Mouse (Mus musculus) hindbrain, embryonic 10.5 days (tissue): ENCODE measurements around the gene Shroom3. TPM values are rescaled to one million over a fixed set of nuclear protein-coding genes. Genes with fewer than 3 reads are reported as not detected.

Source experiments
- DNase-seq: peaks from one replicate; pipeline ENCODE4 v3.0.0-alpha.2; 2017; ENCODE audit warnings: low spot score
- H3K27ac ChIP-seq: fragments of 300-500 bp; sonication (generic); 2 replicates; pipeline ENCODE4 v1.5.1; 2016; ENCODE audit warnings: mild to moderate bottlenecking, moderate library complexity
- H3K27me3 ChIP-seq: fragments of 300-500 bp; sonication (generic); 2 replicates; pipeline ENCODE4 v1.6.1; 2016; ENCODE audit warnings: mild to moderate bottlenecking; ENCODE audit not compliant: poor library complexity, insufficient read depth, severe bottlenecking
- H3K36me3 ChIP-seq: fragments of 300-500 bp; sonication (generic); 2 replicates; pipeline ENCODE4 v1.6.1; 2016; ENCODE audit warnings: mild to moderate bottlenecking, moderate library complexity
- H3K4me1 ChIP-seq: fragments of 300-500 bp; sonication (generic); replicated peaks from 2 replicates; pipeline ENCODE4 v1.6.1; 2016; ENCODE audit warnings: mild to moderate bottlenecking
- H3K4me3 ChIP-seq: fragments of 300-500 bp; sonication (generic); 2 replicates; pipeline ENCODE4 v1.5.1; 2016; ENCODE audit warnings: mild to moderate bottlenecking, moderate library complexity
- H3K9me3 ChIP-seq: fragments of 300-500 bp; sonication (generic); 2 replicates; pipeline ENCODE4 v1.6.1; 2016; ENCODE audit warnings: mild to moderate bottlenecking, moderate library complexity
- WGBS: fragments of 180-500 bp; shearing (Covaris S2); methylation state at CpG from one replicate; pipeline ENCODE4 v1.1.7; 2016; 5-methylcytosine and 5-hydroxymethylcytosine counted together
- polyA plus RNA-seq: library from polyadenylated mRNA; unstranded; fragments of >200 nt; fragmentation: Nextera tagmentation; extraction: Ambion mirVana; gene quantifications from 2 replicates; pipeline ENCODE4 v1.2.1, GENCODE M21; 2016

The Shroom3 gene
- polyA plus RNA-seq, 1 experiment from 2014 or later, result 6.5 TPM

GRCm38 (mm10) chr5:92967906-92968305, 284.7 kb downstream of the Shroom3 start:
- H3K36me3 ChIP-seq, result peaks cover 51% of the 10 kb centered on the region
- no peaks in the 10 kb centered on the region for H3K27me3 ChIP-seq
- no peaks in the 10 kb centered on the region for H3K9me3 ChIP-seq
- 88% methylated on average over 3 of the region's 3 CpGs for WGBS
- no peaks in the 10 kb centered on the region for H3K4me1 ChIP-seq
- no peak for DNase-seq
- H3K4me3 ChIP-seq, result no peak overlapping the region
- no peak overlapping the region for H3K27ac ChIP-seq

GRCm38 (mm10) chr5:92969443-92969842, 286.2 kb downstream of the Shroom3 start:
- 87% methylated on average over 8 of the region's 8 CpGs for WGBS
- no peak overlapping the region for H3K4me3 ChIP-seq
- no peak for DNase-seq

GRCm38 (mm10) chr5:92969926-92970325, 286.7 kb downstream of the Shroom3 start:
- Histone ChIP-seq H3K36me3 (peaks cover 33% of the 10 kb centered on the region), H3K27me3 (no peaks in the 10 kb centered on the region), H3K9me3 (no peaks in the 10 kb centered on the region), H3K27ac (no peak overlapping the region), H3K4me1 (no peaks in the 10 kb centered on the region), H3K4me3 (no peak overlapping the region)
- no peak for DNase-seq
- 78% methylated on average over 2 of the region's 2 CpGs for WGBS

More at GRCm38 (mm10) chr5:92969443-92969842, 286.2 kb downstream of the Shroom3 start:
- no peaks in the 10 kb centered on the region for H3K4me1 ChIP-seq
- H3K27me3 ChIP-seq, result no peaks in the 10 kb centered on the region
- H3K27ac ChIP-seq, result no peak overlapping the region
- peaks cover 38% of the 10 kb centered on the region for H3K36me3 ChIP-seq
- H3K9me3 ChIP-seq, result no peaks in the 10 kb centered on the region

DNA sequence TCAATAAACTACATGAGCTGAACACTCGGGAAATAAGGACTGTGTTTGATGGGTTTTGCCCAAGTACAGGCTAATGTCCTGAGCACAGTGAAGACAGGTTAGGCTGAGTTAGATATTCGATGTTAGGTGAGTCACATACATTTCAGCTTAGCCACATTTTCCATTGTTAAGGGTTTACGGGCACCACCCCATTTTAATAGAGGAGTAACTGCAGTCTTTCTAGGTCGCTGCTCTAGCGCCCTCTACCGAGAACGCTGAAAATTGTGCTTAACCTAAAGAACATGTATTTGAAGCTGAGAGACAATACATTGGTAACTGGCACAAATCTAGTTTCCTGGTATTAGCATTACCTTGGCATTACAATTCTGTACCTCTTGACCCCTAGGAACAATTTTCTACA, 287.2 kb downstream of the Shroom3 start:
- Histone ChIP-seq H3K9me3 (no peaks in the 10 kb centered on the region), H3K27me3 (no peaks in the 10 kb centered on the region), H3K27ac (no peak overlapping the region), H3K4me3 (no peak overlapping the region), H3K4me1 (no peaks in the 10 kb centered on the region), H3K36me3 (peaks cover 28% of the 10 kb centered on the region)
- 39% methylated on average over 7 of the region's 7 CpGs for WGBS
- DNase-seq, result peak; percentile 38

DNA sequence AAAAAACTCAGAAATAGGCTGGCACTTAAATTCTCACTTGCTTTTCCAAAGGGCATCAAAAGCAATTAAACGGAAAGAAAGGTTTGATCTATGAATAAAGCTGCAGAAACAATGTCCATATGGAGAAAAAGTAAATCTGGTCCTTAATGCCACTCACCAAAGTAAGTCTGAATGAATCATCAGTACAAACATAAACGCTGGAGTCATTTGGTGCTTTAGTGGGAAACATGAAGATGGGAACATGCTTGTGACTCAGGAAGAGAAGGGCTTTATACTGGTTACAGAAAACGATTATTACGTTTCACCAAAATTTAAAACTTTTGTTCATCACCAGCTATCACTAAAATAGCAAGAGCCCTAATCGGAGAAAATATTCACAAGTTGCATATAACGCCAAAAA, 297.2 kb downstream of the Shroom3 start:
- Histone ChIP-seq H3K4me1 (no peaks in the 10 kb centered on the region; the same call in 1 of the 2 replicates), H3K4me3 (no peak overlapping the region), H3K27ac (no peak overlapping the region), H3K27me3 (no peaks in the 10 kb centered on the region), H3K36me3 (no peaks in the 10 kb centered on the region), H3K9me3 (0 out of 2 replicates have a peak, but pooled peaks cover 4% of the 10 kb centered on the region)
- WGBS, result 91% methylated on average over 6 of the region's 6 CpGs
- DNase-seq, result no peak

- H3K36me3 ChIP-seq, result no peaks in the 10 kb centered on the region
- 0 out of 2 replicates have a peak, but pooled peaks cover 4% of the 10 kb centered on the region for H3K9me3 ChIP-seq
- H3K27ac ChIP-seq, result no peak overlapping the region
- no peak for DNase-seq
- H3K4me1 ChIP-seq, result no peaks in the 10 kb centered on the region; the same call in 1 of the 2 replicates
- no peak overlapping the region for H3K4me3 ChIP-seq
- H3K27me3 ChIP-seq, result no peaks in the 10 kb centered on the region
- 76% methylated on average over 2 of the region's 2 CpGs for WGBS
Measured at GRCm38 (mm10) chr5:92980862-92981261, 297.6 kb downstream of the Shroom3 start.

DNA sequence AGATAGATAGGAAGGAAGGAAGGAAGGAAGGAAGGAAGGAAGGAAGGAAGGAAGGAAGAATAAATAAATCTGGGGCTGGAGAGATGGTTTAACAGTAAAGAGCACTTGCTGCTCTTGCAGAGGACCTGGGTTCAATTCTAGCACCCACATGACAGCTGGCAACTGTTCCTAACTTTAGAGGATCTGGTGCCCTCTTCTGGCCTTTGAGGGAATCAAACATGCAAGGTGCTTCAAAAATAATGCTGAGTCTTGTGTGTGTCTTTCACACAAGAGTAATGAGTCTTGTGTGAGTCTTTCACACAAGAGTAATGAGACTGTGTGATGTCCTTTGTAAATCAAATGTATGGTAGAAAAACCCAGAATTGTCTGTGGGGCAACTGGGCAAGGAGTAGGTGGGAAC, 299.4 kb downstream of the Shroom3 start:
- H3K36me3 ChIP-seq, result no peaks in the 10 kb centered on the region

GRCm38 (mm10) chr5:92983942-92984341, 300.7 kb downstream of the Shroom3 start:
- H3K27me3 ChIP-seq, result no peaks in the 10 kb centered on the region
- no peak overlapping the region for H3K4me3 ChIP-seq
- H3K36me3 ChIP-seq, result no peaks in the 10 kb centered on the region
- no peak for DNase-seq
- 36% methylated on average over 2 of the region's 2 CpGs for WGBS
- H3K9me3 ChIP-seq, result 0 out of 2 replicates have a peak, but pooled peaks cover 4% of the 10 kb centered on the region
- H3K4me1 ChIP-seq, result peaks cover 16% of the 10 kb centered on the region
- H3K27ac ChIP-seq, result no peak overlapping the region

More for the DNA sequence above, 299.4 kb downstream of the Shroom3 start:
- Histone ChIP-seq H3K9me3 (0 out of 2 replicates have a peak, but pooled peaks cover 4% of the 10 kb centered on the region), H3K4me1 (peaks cover 4% of the 10 kb centered on the region; the same call in 1 of the 2 replicates), H3K27me3 (no peaks in the 10 kb centered on the region), H3K27ac (no peak overlapping the region), H3K4me3 (no peak overlapping the region)
- no peak for DNase-seq

GRCm38 (mm10) chr5:92984692-92985091, 301.5 kb downstream of the Shroom3 start:
- Histone ChIP-seq H3K36me3 (no peaks in the 10 kb centered on the region), H3K27ac (no peak overlapping the region), H3K4me3 (no peak overlapping the region), H3K4me1 (peaks cover 22% of the 10 kb centered on the region), H3K27me3 (no peaks in the 10 kb centered on the region), H3K9me3 (0 out of 2 replicates have a peak, but pooled peaks cover 4% of the 10 kb centered on the region)
- no peak for DNase-seq
- 37% methylated on average over 1 of the region's 1 CpGs for WGBS

DNA sequence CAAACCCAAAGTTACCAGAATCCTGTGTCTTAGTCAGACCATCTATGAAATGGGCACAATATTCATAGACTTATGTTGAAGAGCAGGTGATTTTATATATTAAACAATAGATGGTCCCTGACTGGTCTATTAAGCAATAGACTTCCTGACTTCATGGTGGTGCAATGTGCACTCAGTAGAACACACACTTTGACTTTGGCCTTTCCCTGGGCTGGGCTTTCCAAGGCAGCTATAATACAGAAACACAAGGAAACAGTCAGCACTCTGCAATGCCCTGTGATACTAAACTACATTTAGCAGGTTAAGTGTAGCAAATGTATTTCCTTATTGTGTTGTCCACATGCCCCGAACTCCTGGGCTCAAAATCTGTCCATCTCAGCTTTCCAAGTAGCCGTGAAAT, 302.2 kb downstream of the Shroom3 start:
- Histone ChIP-seq H3K36me3 (no peaks in the 10 kb centered on the region), H3K4me1 (peaks cover 22% of the 10 kb centered on the region), H3K4me3 (no peak overlapping the region), H3K9me3 (0 out of 2 replicates have a peak, but pooled peaks cover 4% of the 10 kb centered on the region), H3K27ac (no peak overlapping the region), H3K27me3 (no peaks in the 10 kb centered on the region)
- 90% methylated on average over 2 of the region's 2 CpGs for WGBS
- no peak for DNase-seq

DNA sequence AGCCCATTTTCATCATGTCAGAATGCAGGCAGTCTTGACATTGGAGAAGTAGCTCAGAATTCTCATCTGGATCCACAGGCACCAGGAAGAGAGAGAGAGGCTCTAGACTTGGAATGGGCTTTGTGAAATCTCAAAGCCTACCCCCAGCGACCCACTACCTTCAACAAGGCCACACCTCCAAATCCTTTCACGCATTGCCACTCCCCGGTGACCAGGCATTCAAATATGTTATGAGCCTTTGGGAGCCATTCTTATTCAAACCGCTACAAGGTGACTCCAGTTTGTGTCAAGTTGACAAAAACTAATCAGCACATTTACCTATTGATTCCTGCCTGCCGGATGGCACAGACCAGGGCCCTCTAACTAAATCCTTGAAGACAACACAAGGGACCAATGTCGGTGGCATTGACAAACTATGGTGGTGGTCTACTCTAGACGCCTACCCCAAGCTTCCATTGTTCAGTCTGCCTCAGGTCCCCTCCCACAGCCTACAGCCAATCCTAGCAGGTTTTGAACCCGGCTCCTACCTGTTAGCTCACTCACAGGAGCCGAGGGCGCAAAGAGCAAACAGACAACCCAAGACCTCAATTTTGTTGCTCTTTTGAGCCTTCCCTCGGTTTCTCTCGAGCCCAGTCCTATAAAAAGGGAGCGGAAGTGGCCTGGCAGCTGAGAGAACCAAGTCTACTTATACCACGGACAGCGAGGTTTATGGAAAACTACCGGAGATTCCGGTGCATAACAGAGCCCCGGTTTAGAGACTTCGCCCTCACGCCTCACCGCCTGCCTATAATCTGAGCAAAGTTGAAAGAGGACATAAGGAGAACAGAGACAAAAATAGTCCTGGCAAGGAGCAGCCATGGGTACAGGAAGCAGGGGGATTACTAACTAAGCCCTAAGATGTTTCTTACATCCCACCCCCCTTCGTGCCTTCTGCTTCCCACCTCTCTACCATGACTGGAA, 303.7 kb downstream of the Shroom3 start:
- Histone ChIP-seq H3K36me3 (no peaks in the 10 kb centered on the region), H3K27me3 (no peaks in the 10 kb centered on the region), H3K4me3 (no peak overlapping the region), H3K9me3 (0 out of 2 replicates have a peak, but pooled peaks cover 4% of the 10 kb centered on the region), H3K4me1 (peaks cover 22% of the 10 kb centered on the region), H3K27ac (no peak overlapping the region)
- no peak for DNase-seq
- WGBS, result 91% methylated on average over 22 of the region's 22 CpGs

GRCm38 (mm10) chr5:92987891-92988768, 304.9 kb downstream of the Shroom3 start:
- peak; percentile 37 for DNase-seq
- H3K9me3 ChIP-seq, result 0 out of 2 replicates have a peak, but pooled peaks cover 4% of the 10 kb centered on the region
- peak overlapping the region; percentile 84 for H3K27ac ChIP-seq
- peak overlapping the region; percentile 28 for H3K4me3 ChIP-seq
- no peaks in the 10 kb centered on the region for H3K27me3 ChIP-seq
- 57% methylated on average over 16 of the region's 16 CpGs for WGBS
- peaks cover 22% of the 10 kb centered on the region for H3K4me1 ChIP-seq
- no peaks in the 10 kb centered on the region for H3K36me3 ChIP-seq
